Mouse (Mus musculus) limb, embryonic 12.5 days (tissue): ENCODE data around the gene Dock10. TPM values are rescaled to one million over a fixed set of nuclear protein-coding genes. Genes with fewer than 3 reads are reported as not detected.

Experiments used
- ATAC-seq: fragments of 200-750 bp; cut with Nextera tagmentation; 2 replicates; pipeline ENCODE4 v1.8.0; 2017; ENCODE audit warnings: low read depth, moderate TSS enrichment; ENCODE audit not compliant: insufficient number of reproducible peaks, insufficient read depth, low FRiP score, low TSS enrichment
- H3K27ac ChIP-seq: fragments of 300-500 bp; sonication (generic); 2 replicates; pipeline ENCODE4 v1.5.1; 2016; ENCODE audit warnings: mild to moderate bottlenecking, moderate library complexity
- H3K27me3 ChIP-seq: fragments of 300-500 bp; sonication (generic); 2 replicates; pipeline ENCODE4 v1.6.1; 2016; ENCODE audit warnings: mild to moderate bottlenecking, moderate library complexity
- H3K36me3 ChIP-seq: fragments of 300-500 bp; sonication (generic); 2 replicates; pipeline ENCODE4 v1.6.1; 2016; ENCODE audit warnings: mild to moderate bottlenecking, moderate library complexity
- H3K4me1 ChIP-seq: fragments of 300-500 bp; sonication (generic); replicated peaks from 2 replicates; pipeline ENCODE4 v1.6.1; 2016
- H3K4me2 ChIP-seq: fragments of 300-500 bp; sonication (generic); 2 replicates; pipeline ENCODE4 v1.6.1; 2016; ENCODE audit warnings: mild to moderate bottlenecking, moderate library complexity
- H3K4me3 ChIP-seq: fragments of 300-500 bp; sonication (generic); replicated peaks from 2 replicates; pipeline ENCODE4 v1.5.1; 2016; ENCODE audit warnings: mild to moderate bottlenecking
- H3K9ac ChIP-seq: fragments of 300-500 bp; sonication (generic); replicated peaks from 2 replicates; pipeline ENCODE4 v1.6.1; 2016; ENCODE audit warnings: mild to moderate bottlenecking, moderate library complexity
- H3K9me3 ChIP-seq: fragments of 300-500 bp; sonication (generic); 2 replicates; pipeline ENCODE4 v1.6.1; 2016; ENCODE audit warnings: mild to moderate bottlenecking, moderate library complexity
- WGBS: fragments of 180-500 bp; shearing (Covaris S2); methylation state at CpG from one replicate; pipeline ENCODE4 v1.1.7; 2016; 5-methylcytosine and 5-hydroxymethylcytosine counted together
- polyA plus RNA-seq: library from polyadenylated mRNA; unstranded; fragments of >200 nt; fragmentation: Nextera tagmentation; extraction: Ambion mirVana; gene quantifications from 2 replicates; pipeline ENCODE4 v1.2.1, GENCODE M21; 2016

The Dock10 gene
- polyA plus RNA-seq, 1 experiment from 2014 or later: 4.5 TPM

- H3K4me3 ChIP-seq: no peak overlapping the region
- no peaks in the 10 kb centered on the region for H3K9me3 ChIP-seq
- H3K27ac ChIP-seq: no peak overlapping the region
- no peak for ATAC-seq
- no peaks in the 10 kb centered on the region for H3K4me1 ChIP-seq
- H3K4me2 ChIP-seq: no peak overlapping the region
- H3K36me3 ChIP-seq: no peaks in the 10 kb centered on the region
- no peaks in the 10 kb centered on the region for H3K27me3 ChIP-seq
- H3K9ac ChIP-seq: no peak overlapping the region
- 57% methylated on average over 8 of the region's 8 CpGs for WGBS
Measured at GRCm38 (mm10) chr1:80512210-80512948, 245.9 kb downstream of the Dock10 start.

GRCm38 (mm10) chr1:80504757-80505156 lies 253.6 kb downstream of the Dock10 start:
- Histone ChIP-seq H3K9ac (no peak overlapping the region), H3K4me2 (no peak overlapping the region), H3K4me3 (no peak overlapping the region), H3K9me3 (no peaks in the 10 kb centered on the region), H3K27me3 (no peaks in the 10 kb centered on the region), H3K36me3 (no peaks in the 10 kb centered on the region), H3K4me1 (no peaks in the 10 kb centered on the region), H3K27ac (no peak overlapping the region)
- no peak for ATAC-seq
- WGBS: 78% methylated on average over 2 of the region's 2 CpGs

GRCm38 (mm10) chr1:80504081-80504480 lies 254.2 kb downstream of the Dock10 start:
- no peak for ATAC-seq
- H3K27ac ChIP-seq: no peak overlapping the region
- no peak overlapping the region for H3K4me2 ChIP-seq
- no peak overlapping the region for H3K9ac ChIP-seq
- no peaks in the 10 kb centered on the region for H3K9me3 ChIP-seq
- H3K27me3 ChIP-seq: no peaks in the 10 kb centered on the region
- H3K4me1 ChIP-seq: no peaks in the 10 kb centered on the region
- no peak overlapping the region for H3K4me3 ChIP-seq
- 88% methylated on average over 4 of the region's 4 CpGs for WGBS
- H3K36me3 ChIP-seq: no peaks in the 10 kb centered on the region

GRCm38 (mm10) chr1:80502456-80503165 lies 255.7 kb downstream of the Dock10 start:
- Histone ChIP-seq H3K4me2 (no peak overlapping the region), H3K4me3 (no peak overlapping the region), H3K27me3 (no peaks in the 10 kb centered on the region), H3K4me1 (no peaks in the 10 kb centered on the region), H3K36me3 (no peaks in the 10 kb centered on the region), H3K9ac (no peak overlapping the region), H3K27ac (no peak overlapping the region), H3K9me3 (no peaks in the 10 kb centered on the region)
- WGBS: 84% methylated on average over 9 of the region's 9 CpGs
- no peak for ATAC-seq

GRCm38 (mm10) chr1:80499264-80499663 lies 259.1 kb downstream of the Dock10 start:
- Histone ChIP-seq H3K36me3 (no peaks in the 10 kb centered on the region), H3K4me1 (no peaks in the 10 kb centered on the region), H3K4me2 (no peak overlapping the region), H3K27ac (no peak overlapping the region), H3K4me3 (no peak overlapping the region), H3K27me3 (no peaks in the 10 kb centered on the region), H3K9me3 (no peaks in the 10 kb centered on the region), H3K9ac (no peak overlapping the region)
- WGBS: 90% methylated on average over 7 of the region's 7 CpGs
- ATAC-seq: no peak

GRCm38 (mm10) chr1:80496360-80496759 lies 262.0 kb downstream of the Dock10 start:
- 84% methylated on average over 4 of the region's 4 CpGs for WGBS
- H3K4me3 ChIP-seq: no peak overlapping the region
- H3K4me2 ChIP-seq: no peak overlapping the region
- no peaks in the 10 kb centered on the region for H3K27me3 ChIP-seq
- no peak overlapping the region for H3K9ac ChIP-seq
- no peaks in the 10 kb centered on the region for H3K9me3 ChIP-seq
- H3K27ac ChIP-seq: no peak overlapping the region
- ATAC-seq: no peak
- no peaks in the 10 kb centered on the region for H3K36me3 ChIP-seq
- H3K4me1 ChIP-seq: no peaks in the 10 kb centered on the region

- Histone ChIP-seq H3K4me1 (no peaks in the 10 kb centered on the region), H3K9ac (no peak overlapping the region), H3K36me3 (no peaks in the 10 kb centered on the region), H3K27ac (no peak overlapping the region), H3K4me2 (no peak overlapping the region), H3K4me3 (no peak overlapping the region), H3K9me3 (no peaks in the 10 kb centered on the region), H3K27me3 (no peaks in the 10 kb centered on the region)
- 83% methylated on average over 5 of the region's 5 CpGs for WGBS
- no peak for ATAC-seq
Measured at GRCm38 (mm10) chr1:80483419-80483818, 274.9 kb downstream of the Dock10 start.

- no peak overlapping the region for H3K9ac ChIP-seq
- H3K36me3 ChIP-seq: no peaks in the 10 kb centered on the region
- ATAC-seq: no peak
- WGBS: 80% methylated on average over 1 of the region's 1 CpGs
- no peaks in the 10 kb centered on the region for H3K27me3 ChIP-seq
- no peak overlapping the region for H3K27ac ChIP-seq
- H3K9me3 ChIP-seq: no peaks in the 10 kb centered on the region
- no peaks in the 10 kb centered on the region for H3K4me1 ChIP-seq
- no peak overlapping the region for H3K4me2 ChIP-seq
- no peak overlapping the region for H3K4me3 ChIP-seq
Measured at GRCm38 (mm10) chr1:80474942-80475341, 283.4 kb downstream of the Dock10 start.

- no peaks in the 10 kb centered on the region for H3K27me3 ChIP-seq
- no peak overlapping the region for H3K4me2 ChIP-seq
- no peaks in the 10 kb centered on the region for H3K9me3 ChIP-seq
- H3K4me1 ChIP-seq: no peaks in the 10 kb centered on the region
- no peaks in the 10 kb centered on the region for H3K36me3 ChIP-seq
- H3K27ac ChIP-seq: no peak overlapping the region
- H3K9ac ChIP-seq: no peak overlapping the region
- H3K4me3 ChIP-seq: no peak overlapping the region
- 94% methylated on average over 1 of the region's 1 CpGs for WGBS
- ATAC-seq: no peak
Measured at GRCm38 (mm10) chr1:80472395-80472794, 285.9 kb downstream of the Dock10 start.

- Histone ChIP-seq H3K9ac (no peak within 1 kb of the TSS), H3K9me3 (no peaks in the 10 kb centered on the region), H3K27ac (no peak within 1 kb of the TSS), H3K4me2 (no peak within 1 kb of the TSS), H3K4me3 (no peak within 1 kb of the TSS), H3K36me3 (no peaks in the 10 kb centered on the region), H3K27me3 (no peaks in the 10 kb centered on the region), H3K4me1 (no peaks in the 10 kb centered on the region)
- WGBS: 87% methylated on average over 6 of the region's 6 CpGs
- ATAC-seq: no peak
Measured at GRCm38 (mm10) chr1:80461348-80461747, 297.0 kb downstream of the Dock10 start, which contains the start of gene Gm45261. Gm45261 (minus strand) TSS chr1:80461448.

- no peaks in the 10 kb centered on the region for H3K9me3 ChIP-seq
- no peak overlapping the region for H3K27ac ChIP-seq
- H3K4me2 ChIP-seq: no peak overlapping the region
- no peaks in the 10 kb centered on the region for H3K4me1 ChIP-seq
- no peak overlapping the region for H3K9ac ChIP-seq
- no peak overlapping the region for H3K4me3 ChIP-seq
- no peaks in the 10 kb centered on the region for H3K36me3 ChIP-seq
- WGBS: 76% methylated on average over 1 of the region's 1 CpGs
- no peaks in the 10 kb centered on the region for H3K27me3 ChIP-seq
- ATAC-seq: no peak
Measured at GRCm38 (mm10) chr1:80459923-80460322, 298.4 kb downstream of the Dock10 start.
